Mouse (Mus musculus): ENCODE results near the gene Gm8206. TPM values are rescaled to one million over a fixed set of nuclear protein-coding genes. Genes with fewer than 3 reads are reported as not detected.
"Not testable (repeated sequence)": the region's sequence is repeated elsewhere in the genome, so short reads cannot be mapped to it uniquely, and the experiment has no call there.

The Gm8206 gene
- polyA plus RNA-seq (2016; fragmentation: Nextera tagmentation; extraction: Ambion mirVana): 0.93 and 1.7 TPM in 2 replicates

DNA sequence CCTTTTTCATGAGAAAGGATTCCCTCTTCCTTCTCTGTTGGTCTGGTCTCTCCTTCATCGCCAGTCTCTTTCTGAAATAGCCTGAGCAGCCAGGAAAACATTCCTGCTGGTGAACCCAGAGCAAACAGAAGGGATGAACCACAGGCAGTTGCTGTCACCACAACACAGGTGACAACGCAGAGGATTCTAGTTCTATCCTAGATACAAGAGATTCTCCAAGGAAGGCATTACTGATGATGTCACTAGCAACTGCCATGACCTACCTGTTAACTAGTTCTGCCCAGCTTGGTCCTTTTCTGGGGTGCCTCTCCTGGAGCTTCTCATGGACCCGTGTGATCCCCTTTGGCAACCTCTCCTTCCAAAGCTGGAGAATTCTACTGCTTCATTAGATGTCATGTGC is at the start of gene Gm8206:
TSS of gene Gm8206 (minus strand) at position 101 of the 400 bp plus-strand sequence.
- not testable (repeated sequence) for H3K36me3 ChIP-seq; H3K9me3 ChIP-seq; ATAC-seq (ENCODE audit: insufficient number of reproducible peaks, insufficient read depth, low FRiP score, low TSS enrichment, low read depth); H3K4me3 ChIP-seq (replicated peaks); H3K4me2 ChIP-seq; H3K27me3 ChIP-seq; H3K4me1 ChIP-seq (replicated peaks); H3K9ac ChIP-seq (replicated peaks); H3K27ac ChIP-seq
- 83% methylated on average over 2 of the region's 3 CpGs for WGBS

DNA sequence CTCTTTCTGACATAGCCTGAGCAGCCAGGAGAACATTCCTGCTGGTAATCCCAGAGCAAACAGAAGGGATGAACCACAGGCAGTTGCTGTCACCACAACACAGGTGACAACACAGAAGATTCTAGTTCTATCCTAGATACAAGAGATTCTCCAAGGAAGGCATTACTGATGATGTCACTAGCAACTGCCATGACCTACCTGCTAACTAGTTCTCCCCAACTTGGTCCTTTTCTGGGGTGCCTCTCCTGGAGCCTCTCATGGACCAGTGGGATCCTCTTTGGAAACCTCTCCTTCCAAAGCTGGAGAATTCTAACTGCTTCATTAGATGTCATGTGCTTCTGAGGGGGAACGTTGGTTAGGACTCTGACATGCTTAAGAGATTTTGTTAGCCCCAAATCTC is 32.0 kb upstream of the Gm8206 start, which contains the start of gene Gm3476:
TSS of gene Gm3476 (minus strand) at position 101 of the 400 bp plus-strand sequence.
- not testable (repeated sequence) for H3K4me1 ChIP-seq (replicated peaks); H3K27ac ChIP-seq; H3K4me3 ChIP-seq (replicated peaks); H3K4me2 ChIP-seq; H3K9ac ChIP-seq (replicated peaks); H3K27me3 ChIP-seq; ATAC-seq (ENCODE audit: insufficient number of reproducible peaks, insufficient read depth, low FRiP score, low TSS enrichment, low read depth); H3K36me3 ChIP-seq; H3K9me3 ChIP-seq
- WGBS: no CpG with 5 or more reads among the region's 1 CpGs

DNA sequence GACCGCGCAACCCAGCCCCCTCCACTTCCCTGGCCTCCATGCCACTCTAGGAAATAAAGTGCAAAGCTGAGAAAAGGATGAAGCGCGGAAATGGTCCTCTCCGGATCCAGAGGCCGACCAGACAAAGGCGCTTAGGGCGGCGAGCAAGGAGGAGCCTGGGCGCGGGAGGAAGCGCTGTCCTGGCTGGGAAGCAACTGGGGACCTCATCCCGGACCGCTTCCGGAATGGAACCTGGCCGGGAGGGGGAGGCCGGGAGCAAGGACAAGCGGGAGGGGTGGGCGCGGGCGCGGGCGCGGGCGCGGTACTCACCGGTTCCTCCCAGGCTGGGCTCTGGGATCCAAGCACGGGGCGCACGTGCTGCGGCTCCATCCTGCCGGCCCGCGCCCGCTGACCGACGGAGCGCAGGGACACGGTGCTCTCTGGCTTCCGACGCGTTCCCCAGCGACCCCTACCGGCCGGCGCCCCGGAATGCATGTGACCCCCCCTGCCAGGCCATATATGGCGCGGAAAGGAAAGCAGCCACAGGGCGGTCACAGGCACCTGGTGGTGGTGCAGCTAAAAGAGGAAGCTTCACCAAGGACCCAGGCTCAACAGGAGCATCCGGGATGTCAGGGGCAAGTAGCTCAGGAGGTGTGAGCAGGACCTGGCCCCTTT is 14.7 kb upstream of the Gm8206 start, which contains the start of gene Gm3468:
TSS of gene Gm3468 (minus strand) at position 394 of the 654 bp plus-strand sequence.
- H3K9me3 ChIP-seq; H3K27me3 ChIP-seq; H3K27ac ChIP-seq; H3K4me1 ChIP-seq (replicated peaks); H3K36me3 ChIP-seq: not testable (repeated sequence)
- 1% methylated on average over 49 of the region's 51 CpGs for WGBS
- Histone ChIP-seq H3K4me2 (peak within 1 kb of the TSS; percentile 53), H3K9ac (replicated peaks) (peak within 1 kb of the TSS; percentile 40; the same call in 1 of the 2 replicates), H3K4me3 (replicated peaks) (peak within 1 kb of the TSS; percentile 38)
- ATAC-seq (ENCODE audit: insufficient number of reproducible peaks, insufficient read depth, low FRiP score, low TSS enrichment, low read depth): peak; percentile 88

DNA sequence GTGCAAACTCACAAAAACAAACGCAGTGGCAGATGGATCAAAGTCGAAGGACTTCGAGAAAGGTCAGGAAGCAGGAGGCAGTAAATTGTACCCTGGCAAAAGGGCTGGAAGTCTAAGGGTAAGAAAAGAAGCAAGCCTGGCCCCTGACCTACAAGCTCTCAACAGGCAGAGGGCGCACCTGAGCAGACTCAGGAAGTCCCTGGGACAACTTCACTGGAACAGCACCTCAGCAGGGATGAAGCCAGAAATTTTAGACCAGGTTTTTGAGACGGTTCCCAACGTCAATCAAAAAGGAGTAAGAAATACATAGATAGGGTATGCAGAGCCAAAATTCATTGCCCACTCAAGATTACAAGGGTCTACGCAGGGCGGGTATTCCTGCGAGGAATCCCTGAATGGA is 13.8 kb upstream of the Gm8206 start:
- peak overlapping the region; percentile 53 for H3K4me2 ChIP-seq
- H3K4me3 ChIP-seq (replicated peaks): peak overlapping the region; percentile 38
- not testable (repeated sequence) for ATAC-seq (ENCODE audit: insufficient number of reproducible peaks, insufficient read depth, low FRiP score, low TSS enrichment, low read depth); H3K27me3 ChIP-seq; H3K9me3 ChIP-seq; H3K9ac ChIP-seq (replicated peaks); H3K27ac ChIP-seq; H3K4me1 ChIP-seq (replicated peaks); H3K36me3 ChIP-seq
- 12% methylated on average over 9 of the region's 9 CpGs for WGBS

- H3K4me2 ChIP-seq: not testable (repeated sequence)
Observed at GRCm38 (mm10) chr14:6058167-6058566, 35.6 kb downstream of the Gm8206 start, which contains the start of gene Gm6337. TSS of gene Gm6337 (minus strand) at chr14:6058267.

GRCm38 (mm10) chr14:5987136-5987535 is 106.6 kb downstream of the Gm8206 start:
- H3K36me3 ChIP-seq; H3K27me3 ChIP-seq; H3K9me3 ChIP-seq; H3K4me2 ChIP-seq; H3K27ac ChIP-seq; H3K9ac ChIP-seq (replicated peaks); H3K4me3 ChIP-seq (replicated peaks); ATAC-seq (ENCODE audit: insufficient number of reproducible peaks, insufficient read depth, low FRiP score, low TSS enrichment, low read depth); H3K4me1 ChIP-seq (replicated peaks): not testable (repeated sequence)
- 83% methylated on average over 6 of the region's 7 CpGs for WGBS

More at GRCm38 (mm10) chr14:6058167-6058566, 35.6 kb downstream of the Gm8206 start, which contains the start of gene Gm6337:
- not testable (repeated sequence) for H3K4me1 ChIP-seq (replicated peaks); H3K9ac ChIP-seq (replicated peaks); H3K9me3 ChIP-seq; H3K4me3 ChIP-seq (replicated peaks); ATAC-seq (ENCODE audit: insufficient number of reproducible peaks, insufficient read depth, low FRiP score, low TSS enrichment, low read depth); H3K27ac ChIP-seq; H3K36me3 ChIP-seq; H3K27me3 ChIP-seq
- WGBS: 80% methylated on average over 4 of the region's 4 CpGs

GRCm38 (mm10) chr14:5979037-5979436 is 114.7 kb downstream of the Gm8206 start, which contains the start of gene Gm3453:
TSS of gene Gm3453 (minus strand) at chr14:5979137.
- not testable (repeated sequence) for H3K27me3 ChIP-seq; H3K27ac ChIP-seq; H3K4me1 ChIP-seq (replicated peaks); H3K4me2 ChIP-seq; H3K4me3 ChIP-seq (replicated peaks); ATAC-seq (ENCODE audit: insufficient number of reproducible peaks, insufficient read depth, low FRiP score, low TSS enrichment, low read depth); H3K9ac ChIP-seq (replicated peaks); H3K36me3 ChIP-seq; H3K9me3 ChIP-seq
- WGBS: 51% methylated on average over 2 of the region's 2 CpGs

Other genes starting within 250 kb of the Gm8206 start
- 0.14 and 0.38 TPM in 2 replicates for gene Gm8237, start 213.6 kb downstream of the Gm8206 start, polyA plus RNA-seq (2016; fragmentation: Nextera tagmentation; extraction: Ambion mirVana)
- 0.18 and 0.21 TPM in 2 replicates for gene Gm3248, start 132.2 kb downstream of the Gm8206 start, polyA plus RNA-seq (2016; fragmentation: Nextera tagmentation; extraction: Ambion mirVana)
- gene Gm3453, start 114.8 kb downstream of the Gm8206 start, polyA plus RNA-seq (2016; fragmentation: Nextera tagmentation; extraction: Ambion mirVana): not detected in 2 replicates
- gene Gm6337, start 35.7 kb downstream of the Gm8206 start, polyA plus RNA-seq (2016; fragmentation: Nextera tagmentation; extraction: Ambion mirVana): not detected in 2 replicates
- gene Gm3468, start 14.7 kb upstream of the Gm8206 start, polyA plus RNA-seq (2016; fragmentation: Nextera tagmentation; extraction: Ambion mirVana): 1.5 and 2.2 TPM in 2 replicates
- gene Gm3476, start 31.9 kb upstream of the Gm8206 start, polyA plus RNA-seq (2016; fragmentation: Nextera tagmentation; extraction: Ambion mirVana): not detected in 2 replicates
- not detected in 2 replicates for gene Gm21560, start 125.3 kb upstream of the Gm8206 start, polyA plus RNA-seq (2016; fragmentation: Nextera tagmentation; extraction: Ambion mirVana)
- 1.2 and 1.4 TPM in 2 replicates for gene Gm3411, start 193.3 kb upstream of the Gm8206 start, polyA plus RNA-seq (2016; fragmentation: Nextera tagmentation; extraction: Ambion mirVana)
- not detected in 2 replicates for gene Gm21103, start 210.9 kb upstream of the Gm8206 start, polyA plus RNA-seq (2016; fragmentation: Nextera tagmentation; extraction: Ambion mirVana)
- not detected in 2 replicates for gene Gm3618, start 249.7 kb upstream of the Gm8206 start, polyA plus RNA-seq (2016; fragmentation: Nextera tagmentation; extraction: Ambion mirVana)